Mouse (Mus musculus): ENCODE results near the gene Camsap3. TPM values are rescaled to one million over a fixed set of nuclear protein-coding genes. Genes with fewer than 3 reads are reported as not detected.

Camsap3 gene
- total and polyA plus RNA-seq, 3 experiments: 0.62 to 5.1 TPM; not detected in 1

DNA sequence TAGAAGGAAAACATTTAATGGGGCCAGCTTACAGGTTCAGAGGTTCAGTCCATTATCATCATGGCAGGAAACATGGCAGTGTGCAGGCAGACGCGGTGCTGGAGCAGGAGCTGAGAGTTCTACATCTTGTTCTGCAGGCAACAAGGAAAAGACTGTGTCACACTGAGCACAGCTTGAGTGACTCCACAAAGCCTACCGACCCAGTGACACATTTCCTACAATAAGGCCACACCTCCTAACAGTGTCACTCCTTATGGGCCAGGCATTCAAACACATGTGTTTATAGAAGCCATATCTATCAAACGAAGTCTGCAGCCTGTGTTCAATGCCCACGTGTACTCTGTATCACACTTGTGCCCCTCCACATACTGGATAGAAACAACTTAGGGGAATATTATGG, 17.3 kb upstream of the Camsap3 start:
- Histone ChIP-seq H3K9ac (ENCODE audit: control insufficient read depth, low read depth, low read length, poor library complexity, severe bottlenecking) (no peak overlapping the region), H3K36me3 (ENCODE audit: control insufficient read depth in 1 of 2, insufficient read depth in 2 of 2, low read length in 2 of 2) (no peaks in the 10 kb centered on the region), H3K4me1 (ENCODE audit: control insufficient read depth in 1 of 2, insufficient read depth in 2 of 2, low read length in 2 of 2) (no peaks in the 10 kb centered on the region), H3K4me3 (ENCODE audit: control insufficient read depth in 1 of 2, insufficient read depth in 1 of 2, low read depth in 2 of 2, low read length in 2 of 2) (no peak overlapping the region), H3K27ac (ENCODE audit: control insufficient read depth, low read depth, low read length) (no peak overlapping the region), H3K9me3 (replicated peaks; ENCODE audit: insufficient read depth, low read length) (no peaks in the 10 kb centered on the region), H3K79me2 (ENCODE audit: control insufficient read depth, insufficient read depth, low read length, poor library complexity) (no peaks in the 10 kb centered on the region), H3K27me3 (ENCODE audit: control insufficient read depth in 1 of 2, insufficient read depth in 2 of 2, low read length in 2 of 2) (no peaks in the 10 kb centered on the region; a peak in 1 of 4 replicates)
- no peak for DNase-seq (ENCODE audit: low read depth, low spot score)
- TF ChIP-seq ELF1 (IDR thresholded peaks at IDR 0.05; ENCODE audit: low read depth, low read length) (no peak), MYC (IDR thresholded peaks at IDR 0.05; ENCODE audit: low read depth, low read length) (no peak), POLR2A (IDR thresholded peaks at IDR 0.05; ENCODE audit: control insufficient read depth in 1 of 2, insufficient read depth in 1 of 2, low read depth in 1 of 2, low read length in 2 of 2, poor library complexity in 1 of 2) (no peak), ZKSCAN1 (IDR thresholded peaks at IDR 0.05; ENCODE audit: low read depth, low read length) (no peak), RCOR1 (IDR thresholded peaks at IDR 0.05; ENCODE audit: low read depth, low read length) (no peak), USF1 (IDR thresholded peaks at IDR 0.05; ENCODE audit: low read depth, low read length) (no peak), NRF1 (IDR thresholded peaks at IDR 0.05; ENCODE audit: insufficient read depth, low read depth, low read length, poor library complexity, severe bottlenecking) (no peak), KAT2A (conservative IDR thresholded peaks at IDR 0.05; ENCODE audit: low read depth, low read length) (no peak)

DNA sequence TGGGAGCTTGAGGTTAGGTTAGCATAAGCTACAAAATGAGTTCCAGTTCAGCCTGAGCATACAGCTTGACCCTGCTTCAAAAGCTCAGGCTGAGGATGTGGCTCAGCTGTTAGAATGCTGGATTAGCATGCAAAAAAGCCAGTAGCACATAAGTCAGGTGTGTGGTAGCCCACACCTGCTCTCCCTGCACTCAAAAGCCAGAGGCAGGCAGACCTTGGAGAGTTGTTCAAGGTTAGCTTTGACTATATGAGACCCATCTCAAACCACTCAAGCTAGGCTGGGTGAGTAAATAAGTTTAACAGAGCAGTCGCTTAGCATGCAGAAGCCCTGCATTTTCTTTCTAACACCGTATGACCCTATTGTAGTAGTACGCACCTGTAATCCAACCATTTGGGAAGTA, 12.5 kb upstream of the Camsap3 start:
- H3K4me1 ChIP-seq (ENCODE audit: control insufficient read depth in 1 of 2, insufficient read depth in 2 of 2, low read length in 2 of 2): peaks cover 0 to 4% of the 10 kb centered on the region in 2 experiments; a peak in 1 of 4 replicates
- H3K79me2 ChIP-seq (ENCODE audit: control insufficient read depth, insufficient read depth, low read length, poor library complexity): no peaks in the 10 kb centered on the region
- no peaks in the 10 kb centered on the region for H3K36me3 ChIP-seq (ENCODE audit: control insufficient read depth in 1 of 2, insufficient read depth in 2 of 2, low read length in 2 of 2)
- DNase-seq (ENCODE audit: low read depth, low spot score): no peak
- TF ChIP-seq MYC (IDR thresholded peaks at IDR 0.05; ENCODE audit: low read depth, low read length) (no peak), MAX (IDR thresholded peaks at IDR 0.05; ENCODE audit: low read length) (no peak), SMC3 (IDR thresholded peaks at IDR 0.05; ENCODE audit: low read depth, low read length) (no peak), MAFK (IDR thresholded peaks at IDR 0.05; ENCODE audit: borderline replicate concordance, low read depth, low read length) (no peak), ETS1 (IDR thresholded peaks at IDR 0.05; ENCODE audit: low read depth, low read length) (no peak), TCF12 (IDR thresholded peaks at IDR 0.05; ENCODE audit: low read depth, low read length) (no peak), POLR2A (IDR thresholded peaks at IDR 0.05; ENCODE audit: control insufficient read depth in 1 of 2, insufficient read depth in 1 of 2, low read depth in 1 of 2, low read length in 2 of 2, poor library complexity in 1 of 2) (no peak), UBTF (IDR thresholded peaks at IDR 0.05; ENCODE audit: borderline replicate concordance, insufficient read depth, low read depth, low read length) (no peak), POLR2AphosphoS5 (IDR thresholded peaks at IDR 0.05; ENCODE audit: borderline replicate concordance, low read depth, low read length) (no peak), ZKSCAN1 (IDR thresholded peaks at IDR 0.05; ENCODE audit: low read depth, low read length) (no peak), EP300 (IDR thresholded peaks at IDR 0.05; ENCODE audit: low read depth in 1 of 2, low read length in 2 of 2) (no peak), JUND (IDR thresholded peaks at IDR 0.05; ENCODE audit: low read depth, low read length) (no peak), CHD2 (IDR thresholded peaks at IDR 0.05; ENCODE audit: low read length) (no peak), MEF2A (IDR thresholded peaks at IDR 0.05; ENCODE audit: extremely low read depth, insufficient replicate concordance, low read depth, low read length, poor library complexity, severe bottlenecking) (no peak), NELFE (IDR thresholded peaks at IDR 0.05; ENCODE audit: low read depth, low read length) (no peak)
- no peak overlapping the region for H3K9ac ChIP-seq (ENCODE audit: control insufficient read depth, low read depth, low read length, poor library complexity, severe bottlenecking)
- H3K4me3 ChIP-seq (ENCODE audit: control insufficient read depth in 1 of 2, insufficient read depth in 1 of 2, low read depth in 2 of 2, low read length in 2 of 2): no peak overlapping the region
- H3K9me3 ChIP-seq (replicated peaks; ENCODE audit: insufficient read depth, low read length): no peaks in the 10 kb centered on the region
- H3K27me3 ChIP-seq (ENCODE audit: control insufficient read depth in 1 of 2, insufficient read depth in 2 of 2, low read length in 2 of 2): peaks cover 0 to 1% of the 10 kb centered on the region in 2 experiments; a peak in 1 of 4 replicates
- H3K27ac ChIP-seq (ENCODE audit: control insufficient read depth, low read depth, low read length): no peak overlapping the region
